Mouse (Mus musculus): ENCODE measurements around the gene Tusc2.

The Tusc2 gene

GRCm38 (mm10) chr9:107568331-107569261, 5.5 kb downstream of the Tusc2 start:
- 3% methylated on average over 41 of the region's 41 CpGs for WGBS

GRCm38 (mm10) chr9:107569270-107569669, 6.2 kb downstream of the Tusc2 start:
- 1% methylated on average over 23 of the region's 23 CpGs for whole genome bisulfite sequencing

- 50% methylated on average over 13 of the region's 13 CpGs for WGBS
Measured at GRCm38 (mm10) chr9:107570016-107570415, 7.0 kb downstream of the Tusc2 start.

GRCm38 (mm10) chr9:107570845-107571244, 7.8 kb downstream of the Tusc2 start:
- 94% methylated on average over 21 of the region's 21 CpGs for WGBS

- 91% methylated on average over 22 of the region's 22 CpGs for WGBS
Measured at GRCm38 (mm10) chr9:107571534-107572326, 8.7 kb downstream of the Tusc2 start.

- WGBS, result 98% methylated on average over 2 of the region's 2 CpGs
Measured at GRCm38 (mm10) chr9:107572327-107572662, 9.2 kb downstream of the Tusc2 start.

GRCm38 (mm10) chr9:107573774-107574173, 10.7 kb downstream of the Tusc2 start:
- 82% methylated on average over 6 of the region's 6 CpGs for WGBS

GRCm38 (mm10) chr9:107575579-107576356, 12.7 kb downstream of the Tusc2 start:
- 83% methylated on average over 14 of the region's 14 CpGs for WGBS

- WGBS, result 36% methylated on average over 16 of the region's 16 CpGs
Measured at GRCm38 (mm10) chr9:107576357-107577107, 13.5 kb downstream of the Tusc2 start, which contains the start of gene Hyal1. Hyal1 (plus strand) TSS chr9:107576927.

GRCm38 (mm10) chr9:107577871-107578270, 14.8 kb downstream of the Tusc2 start:
- WGBS, result 84% methylated on average over 10 of the region's 10 CpGs

- WGBS, result 73% methylated on average over 3 of the region's 3 CpGs
Measured at GRCm38 (mm10) chr9:107578587-107578986, 15.5 kb downstream of the Tusc2 start, which contains the start of gene Naa80. Naa80 (plus strand) TSS chr9:107578887.

GRCm38 (mm10) chr9:107579023-107579900, 16.2 kb downstream of the Tusc2 start:
- 91% methylated on average over 14 of the region's 14 CpGs for WGBS

- under 1% methylated on average over 32 of the region's 32 CpGs for WGBS
Measured at GRCm38 (mm10) chr9:107580501-107581317, 17.7 kb downstream of the Tusc2 start, which contains the start of gene Hyal3. Hyal3 (plus strand) TSS chr9:107580818.

GRCm38 (mm10) chr9:107581584-107581983, 18.5 kb downstream of the Tusc2 start:
- WGBS, result 75% methylated on average over 4 of the region's 4 CpGs

- 87% methylated on average over 7 of the region's 7 CpGs for WGBS
Measured at GRCm38 (mm10) chr9:107582509-107583062, 19.5 kb downstream of the Tusc2 start.

GRCm38 (mm10) chr9:107583174-107583573, 20.1 kb downstream of the Tusc2 start:
- WGBS, result 92% methylated on average over 14 of the region's 14 CpGs

- WGBS, result 90% methylated on average over 5 of the region's 5 CpGs
Measured at GRCm38 (mm10) chr9:107586504-107586903, 23.4 kb downstream of the Tusc2 start.

- 11% methylated on average over 46 of the region's 46 CpGs for WGBS
Measured at GRCm38 (mm10) chr9:107586974-107587832, 24.1 kb downstream of the Tusc2 start, which contains the start of gene Ifrd2. Ifrd2 (plus strand) TSS chr9:107587642.
